Mouse (Mus musculus) retina, adult 2 months (tissue): Measurements from ENCODE around the gene Ablim2.

Experiments used
- DNase-seq: peaks from one replicate; pipeline ENCODE4 v3.0.0-alpha.2; 2012; ENCODE audit warnings: low read depth, low spot score

Ablim2 gene

DNA sequence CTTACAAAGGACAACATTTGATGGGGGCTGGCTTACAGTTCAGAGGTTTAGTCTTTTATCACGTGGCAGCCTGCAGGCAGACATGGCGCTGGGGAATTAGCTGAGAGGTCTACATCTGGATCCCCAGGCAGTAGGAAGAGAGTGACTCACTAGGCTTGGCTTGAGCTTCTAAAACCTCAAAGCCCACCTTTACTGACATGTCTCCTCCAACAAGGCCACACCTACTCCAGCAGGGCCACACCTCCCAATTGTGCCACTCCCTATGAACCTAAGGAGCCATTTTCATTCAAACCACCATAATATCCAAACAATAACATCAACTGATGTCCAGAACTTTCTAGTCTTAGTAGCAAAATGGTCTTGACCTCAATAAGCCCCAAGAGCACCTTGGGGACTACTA, 12.6 kb downstream of the Ablim2 start:
- DNase-seq: no peak

DNA sequence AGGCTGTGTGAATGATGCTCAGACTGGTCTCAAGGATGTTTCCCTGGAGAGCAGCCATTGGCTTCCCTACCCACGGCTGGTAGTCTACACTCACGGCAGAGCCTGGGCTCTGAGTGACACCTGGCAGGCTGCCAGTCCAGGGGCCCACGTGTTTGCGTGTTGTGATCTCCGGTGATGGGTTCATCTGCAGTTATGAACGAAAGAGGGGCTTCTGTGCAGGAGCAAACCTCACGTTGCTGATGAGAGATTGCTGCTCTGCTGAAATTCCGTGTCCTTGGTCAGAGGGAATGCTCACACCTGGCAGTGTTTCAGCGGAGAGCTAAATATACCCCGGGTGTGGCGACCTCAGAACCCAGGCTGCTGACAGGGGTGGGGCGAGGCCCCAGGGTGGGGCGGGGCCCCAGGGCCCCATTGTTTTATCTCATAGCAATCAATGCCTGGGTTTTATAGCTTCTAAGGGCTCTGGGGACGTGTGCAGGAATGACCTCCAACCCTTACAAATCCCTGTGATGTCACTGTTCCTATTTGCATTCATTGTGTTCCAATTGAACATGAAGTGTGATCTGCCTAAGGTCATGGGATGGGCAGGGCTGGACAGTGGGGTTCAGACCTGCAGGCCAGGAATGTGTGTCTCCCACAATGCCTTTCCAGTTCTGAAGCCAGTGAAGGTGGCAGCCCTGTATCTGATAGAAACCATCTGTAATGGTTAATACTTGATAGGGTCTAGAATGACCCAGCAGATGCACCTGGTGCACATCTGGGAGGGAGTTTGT, 13.4 kb downstream of the Ablim2 start:
- no peak for DNase-seq

DNA sequence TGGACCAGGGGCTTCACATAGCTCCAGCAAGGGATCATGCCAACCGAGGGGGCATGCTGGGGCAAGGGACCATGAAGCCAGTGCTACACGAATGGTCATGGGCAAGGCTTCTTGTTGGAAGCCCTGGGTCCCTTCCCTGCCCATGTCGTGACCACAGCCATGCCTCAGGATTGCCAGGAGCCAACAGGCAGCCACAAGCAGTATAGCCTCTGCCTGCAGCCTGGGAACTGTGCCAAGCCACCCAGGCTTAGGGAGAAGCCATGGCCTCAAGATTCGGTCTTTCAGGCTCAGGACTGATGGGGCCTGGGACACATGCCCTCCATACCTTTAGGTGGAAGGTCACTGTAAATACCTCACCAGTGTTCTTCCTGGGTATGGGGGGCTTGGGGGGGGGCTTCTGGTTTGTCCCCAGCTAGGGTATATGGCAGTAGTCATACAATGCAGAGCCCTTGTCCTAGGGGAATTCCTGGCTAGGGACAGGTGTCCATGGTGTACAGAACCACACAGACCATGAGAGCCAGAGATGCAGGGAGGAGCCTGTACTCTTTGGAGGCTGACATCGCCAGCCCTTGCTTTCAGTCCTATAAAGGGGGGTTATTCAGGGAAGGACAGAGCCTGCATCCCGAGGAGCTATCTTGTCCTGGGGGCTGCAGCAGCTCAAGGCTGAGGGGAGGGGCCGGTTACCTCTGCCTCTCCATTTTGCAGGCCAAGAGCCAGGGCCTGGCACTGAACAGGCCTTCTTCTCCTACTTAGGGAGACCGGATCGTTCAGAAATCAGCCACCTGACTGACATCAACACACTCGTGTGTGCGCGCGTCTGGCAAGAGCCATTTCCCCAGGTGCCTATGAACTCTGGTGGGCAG, 15.8 kb downstream of the Ablim2 start:
- DNase-seq: no peak

DNA sequence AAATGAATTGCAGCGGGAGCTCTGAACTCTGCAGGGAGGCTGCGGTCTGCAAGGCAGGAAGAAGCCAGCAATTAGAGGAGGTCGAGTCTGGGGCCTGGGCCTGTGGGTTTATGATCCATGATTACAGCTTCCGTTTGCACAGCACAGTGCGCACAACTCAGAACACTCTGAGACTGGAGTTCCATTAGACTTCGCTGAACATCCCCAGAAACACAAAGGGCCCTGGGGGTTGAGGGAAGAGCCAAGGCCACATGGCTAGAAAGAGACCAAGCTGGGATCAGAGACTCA, 16.4 kb downstream of the Ablim2 start:
- DNase-seq: no peak

DNA sequence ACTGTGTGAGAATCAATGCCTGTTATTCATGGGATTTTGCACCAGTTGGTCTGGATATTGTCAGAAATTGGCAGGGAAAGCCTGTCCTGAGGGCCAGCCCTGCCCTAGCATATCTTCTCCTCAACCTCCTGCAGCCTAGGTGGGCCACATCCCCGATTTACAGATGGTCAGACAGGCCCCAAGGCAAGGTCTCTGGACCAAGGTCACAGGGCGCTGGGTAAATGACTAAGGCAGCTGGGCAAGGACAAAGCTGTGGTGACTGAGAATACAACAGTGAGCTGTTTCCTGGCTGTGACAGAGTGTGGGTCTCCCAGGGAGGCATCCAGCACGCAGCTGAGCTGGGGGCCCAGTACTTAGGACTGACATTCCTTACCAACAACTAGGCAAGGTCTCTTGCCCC, 23.4 kb downstream of the Ablim2 start:
- no peak for DNase-seq

DNA sequence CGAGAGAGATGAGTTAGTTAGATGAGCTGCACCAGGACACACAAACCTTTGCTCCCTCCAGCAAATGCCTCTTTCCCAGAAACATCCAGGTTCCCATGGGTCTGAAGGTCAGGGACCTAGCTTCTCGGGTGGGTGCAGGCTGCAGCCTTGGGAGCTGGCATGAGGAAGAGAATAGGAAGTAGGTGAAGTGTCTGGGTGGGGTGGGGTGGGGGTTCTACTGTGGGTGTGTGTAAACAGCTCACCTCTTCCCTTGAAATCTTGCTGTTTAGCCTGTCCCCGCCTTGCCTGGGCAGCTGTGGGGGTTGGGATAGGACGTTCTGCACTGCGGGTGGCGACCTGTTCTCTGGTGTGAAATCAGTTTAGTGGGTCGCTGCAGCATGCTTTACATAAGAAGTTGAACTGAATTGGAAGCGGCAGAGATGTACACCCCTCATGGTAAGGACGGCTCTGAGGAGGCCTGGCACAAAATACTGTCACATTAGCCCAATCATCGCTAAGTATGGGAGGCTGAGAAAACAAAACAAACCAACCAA, 25.0 kb downstream of the Ablim2 start:
- DNase-seq: no peak

DNA sequence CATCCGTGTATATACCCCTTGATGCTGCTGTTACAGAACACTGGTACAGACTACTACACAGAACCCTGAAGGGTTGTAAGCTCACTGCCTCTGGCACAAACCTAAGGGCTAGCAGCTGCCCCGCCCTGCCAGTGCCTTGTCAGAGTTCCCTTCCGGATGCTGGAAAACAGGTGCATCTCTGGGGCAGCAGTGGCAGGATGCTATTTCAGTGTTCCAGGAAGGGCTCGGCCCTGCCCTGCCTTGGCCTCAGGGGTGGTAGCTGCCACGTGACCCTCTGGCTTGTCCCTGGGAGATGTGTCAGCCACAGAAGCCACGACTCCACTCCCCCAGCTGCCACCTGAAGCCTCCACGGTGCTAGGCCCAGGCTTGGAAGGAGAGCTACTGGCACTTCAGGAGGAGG, 28.2 kb downstream of the Ablim2 start:
- no peak for DNase-seq

DNA sequence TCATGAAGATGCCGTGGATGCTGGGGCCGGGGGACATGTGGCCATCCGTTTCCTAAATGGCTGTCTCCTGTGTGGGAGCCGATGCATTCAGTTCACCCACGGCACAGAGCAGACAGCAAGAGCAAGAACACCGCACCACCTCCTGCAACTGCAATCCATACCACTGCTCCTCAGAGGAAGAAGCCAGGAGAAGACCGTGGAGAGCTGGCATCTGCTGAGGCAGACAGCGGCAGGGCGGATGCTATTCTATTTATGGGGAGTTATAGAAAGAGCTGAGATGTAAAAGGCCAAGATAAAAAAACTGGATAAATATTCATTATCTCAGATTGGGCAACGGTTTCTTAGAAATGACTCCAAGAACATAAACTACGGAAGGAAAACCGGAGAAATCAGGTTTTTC, 30.2 kb downstream of the Ablim2 start:
- DNase-seq: no peak

DNA sequence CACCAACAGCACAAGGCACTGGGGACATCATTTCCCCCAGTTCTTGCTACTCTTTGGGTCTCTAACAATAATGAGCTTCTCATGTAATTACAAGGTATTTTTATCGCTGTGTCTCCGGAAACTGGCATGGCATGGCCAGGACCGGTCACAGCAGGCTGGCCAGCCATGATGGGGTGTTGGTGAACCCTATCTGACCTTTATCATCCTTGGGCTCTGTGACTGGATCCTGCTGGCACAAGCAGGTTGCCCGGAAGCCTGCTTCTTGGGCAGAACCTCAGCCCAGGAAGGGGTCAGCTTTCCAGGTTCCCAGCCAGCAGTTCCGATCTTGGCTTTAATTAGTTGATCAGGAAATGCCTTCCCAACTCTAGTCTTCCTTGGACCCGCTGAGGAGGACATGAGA, 31.0 kb downstream of the Ablim2 start:
- no peak for DNase-seq

DNA sequence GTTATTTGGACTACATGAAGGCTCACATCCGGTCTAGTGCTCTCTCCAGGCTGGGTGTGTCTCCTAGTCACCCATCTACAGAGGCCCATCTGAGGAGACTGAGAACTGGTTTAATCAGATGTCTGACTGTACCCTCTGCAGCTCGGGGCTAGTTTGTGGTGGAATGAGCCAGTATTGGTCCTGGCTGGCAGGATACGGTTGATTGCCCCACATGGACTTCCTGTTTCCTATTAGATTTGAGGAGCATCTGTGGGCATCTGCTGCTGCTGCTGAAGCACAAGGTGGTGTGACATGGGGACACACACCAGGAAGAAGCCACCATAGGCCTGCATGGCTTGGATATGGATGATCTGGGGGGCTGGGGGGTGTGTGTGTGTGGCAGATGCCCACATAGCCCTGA, 32.0 kb downstream of the Ablim2 start:
- DNase-seq: no peak

DNA sequence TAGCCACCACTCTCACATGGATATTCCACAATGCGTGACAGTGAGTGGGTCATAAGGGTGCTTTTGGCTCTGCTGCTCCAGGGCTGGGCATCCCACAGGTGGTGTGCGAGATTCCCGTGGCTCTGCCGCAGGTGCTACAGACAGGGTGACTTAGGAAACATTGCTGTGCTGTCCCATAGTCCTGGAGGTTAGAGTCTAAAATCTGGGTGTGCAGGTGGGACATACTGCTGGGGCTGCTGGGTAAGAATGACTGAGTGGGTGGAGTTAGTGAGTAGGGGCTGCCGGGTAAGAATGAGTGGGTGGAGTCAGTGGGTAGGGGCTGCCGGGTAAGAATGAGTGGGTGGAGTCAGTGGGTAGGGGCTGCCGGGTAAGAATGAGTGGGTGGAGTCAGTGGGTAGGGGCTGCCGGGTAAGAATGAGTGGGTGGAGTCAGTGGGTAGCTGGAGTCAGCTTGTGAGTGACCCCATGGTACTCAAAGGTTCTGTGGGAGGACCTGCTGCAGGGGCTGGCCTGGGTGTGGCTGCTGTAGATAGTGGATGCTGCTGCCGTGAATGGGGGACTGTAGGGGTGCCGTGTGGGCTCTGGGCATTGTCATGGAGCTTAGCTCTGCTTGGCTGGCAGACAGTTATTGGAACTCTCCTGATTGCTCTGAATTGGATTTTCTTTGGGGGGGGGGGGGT, 32.8 kb downstream of the Ablim2 start:
- DNase-seq: no peak

DNA sequence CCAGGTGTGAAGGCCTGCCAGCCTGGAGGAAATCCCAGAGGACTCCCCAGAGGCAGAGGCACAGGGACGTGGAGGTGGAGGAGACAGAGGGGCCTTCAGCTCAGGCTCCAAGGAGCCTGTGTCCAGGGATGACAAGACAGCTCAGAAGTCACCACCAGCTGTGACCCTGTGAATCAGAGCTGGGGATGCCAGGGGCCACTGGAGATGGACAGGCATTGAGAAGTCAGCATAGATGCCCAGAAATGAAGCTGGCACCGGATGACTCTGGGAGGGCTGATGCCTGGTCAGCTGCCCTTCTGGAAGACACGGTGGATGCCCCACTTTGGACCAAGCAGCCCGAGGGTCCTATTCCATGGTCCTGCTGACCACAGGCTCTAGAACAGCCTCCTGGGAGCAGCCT, 36.3 kb downstream of the Ablim2 start:
- DNase-seq: no peak

DNA sequence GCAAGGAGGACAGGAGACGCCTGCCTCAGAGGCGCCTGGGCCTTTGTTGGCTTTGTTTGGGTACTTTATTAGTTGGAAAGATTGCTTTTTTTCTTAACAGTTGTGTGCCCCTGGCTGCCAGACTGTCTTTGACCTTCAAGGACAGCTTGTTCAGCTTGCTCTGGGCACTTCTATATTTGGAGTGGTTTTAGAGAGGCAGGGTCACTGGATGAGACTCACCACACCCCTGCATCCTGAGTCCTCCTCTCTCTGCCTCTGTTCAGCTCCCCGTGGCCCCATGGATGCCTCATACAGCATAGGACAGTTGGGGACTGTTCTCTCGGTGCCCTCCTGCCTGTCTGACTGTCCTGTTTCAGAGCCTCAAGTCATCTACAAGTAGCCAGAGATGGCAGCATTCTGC, 37.3 kb downstream of the Ablim2 start:
- no peak for DNase-seq

DNA sequence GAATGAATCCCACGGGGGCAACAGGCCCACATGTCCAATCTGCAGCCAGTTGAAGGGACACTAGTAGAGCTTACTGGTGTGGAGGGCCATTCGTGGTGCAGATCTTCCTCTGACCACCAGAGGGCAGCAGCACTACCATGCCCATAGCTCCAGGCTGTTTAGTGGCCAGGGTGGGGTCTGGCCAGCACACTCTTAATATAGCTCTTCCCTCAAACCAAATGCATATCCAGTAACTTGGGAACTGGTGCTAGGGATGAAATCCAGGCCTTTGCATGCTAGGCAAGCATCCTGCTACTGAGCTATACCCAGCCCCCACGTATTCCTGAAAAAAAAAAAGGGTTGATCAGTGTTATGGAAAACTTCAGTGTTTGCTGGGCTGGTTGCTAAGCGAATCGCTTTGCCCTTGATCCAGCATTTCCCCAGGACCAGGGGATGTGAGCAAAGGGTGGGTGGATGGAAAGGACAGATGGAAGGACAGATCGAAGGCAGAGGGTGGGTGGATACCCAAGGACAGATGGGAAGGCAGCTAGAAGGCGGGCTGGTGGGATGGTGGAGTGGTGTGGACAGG, 37.9 kb downstream of the Ablim2 start:
- peak; percentile 38 for DNase-seq

DNA sequence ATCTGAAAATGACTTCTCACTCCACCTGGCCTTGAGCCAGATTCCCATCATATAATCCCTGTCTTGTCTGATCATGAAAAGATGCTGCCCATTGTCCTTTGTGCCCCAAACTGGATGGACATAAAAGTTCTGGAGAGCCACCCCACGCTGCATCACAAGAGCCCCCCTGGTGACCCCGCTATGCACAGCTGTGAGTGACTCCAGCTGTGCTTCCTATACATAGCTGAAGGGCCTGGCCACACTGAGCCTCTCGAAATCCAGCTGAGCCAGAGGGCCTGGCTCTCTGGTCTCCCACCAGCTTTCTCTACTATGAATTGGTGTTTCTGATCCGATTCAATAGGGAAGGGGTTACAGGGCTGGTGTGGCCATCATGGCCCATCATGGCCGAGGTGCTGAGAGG, 38.5 kb downstream of the Ablim2 start:
- DNase-seq: no peak

DNA sequence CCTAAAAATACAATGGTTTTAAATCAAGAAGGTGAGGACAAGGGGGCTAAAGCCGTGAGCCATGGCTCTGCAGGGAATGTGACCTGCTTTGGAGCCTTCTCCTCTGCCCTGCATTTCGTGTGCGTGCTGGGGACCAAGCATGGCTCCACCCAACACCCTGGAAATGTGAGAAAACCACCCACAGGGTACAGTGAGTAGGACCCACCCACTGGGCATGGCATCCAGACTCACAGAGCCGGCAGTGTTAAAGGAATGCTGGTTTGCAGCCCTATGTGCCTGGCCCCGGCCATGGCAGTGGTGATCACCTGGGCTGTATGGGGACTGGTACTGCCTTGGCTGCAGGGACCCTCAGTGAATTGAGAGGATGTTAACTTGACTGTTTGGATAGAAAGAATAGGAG, 41.4 kb downstream of the Ablim2 start:
- no peak for DNase-seq

DNA sequence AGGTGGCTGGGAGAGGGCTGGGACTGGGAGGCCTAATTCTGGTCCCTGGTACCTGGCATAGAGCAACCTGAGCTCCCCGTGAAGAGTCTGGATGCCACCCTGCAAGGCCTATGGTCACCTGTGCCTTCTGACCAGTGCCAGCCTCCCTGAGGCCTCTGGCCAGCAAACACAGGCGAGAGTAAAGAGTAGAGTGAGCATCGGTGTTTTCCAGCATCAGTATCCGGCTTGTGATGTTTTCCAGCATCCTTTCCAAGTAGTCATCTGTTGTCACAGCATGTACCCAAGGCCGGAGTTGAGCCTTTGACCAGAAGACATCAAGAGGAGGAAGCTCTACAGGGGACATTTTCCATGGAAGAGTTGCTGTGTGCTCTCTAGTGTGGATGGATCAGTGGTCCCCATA, 45.7 kb downstream of the Ablim2 start:
- no peak for DNase-seq

DNA sequence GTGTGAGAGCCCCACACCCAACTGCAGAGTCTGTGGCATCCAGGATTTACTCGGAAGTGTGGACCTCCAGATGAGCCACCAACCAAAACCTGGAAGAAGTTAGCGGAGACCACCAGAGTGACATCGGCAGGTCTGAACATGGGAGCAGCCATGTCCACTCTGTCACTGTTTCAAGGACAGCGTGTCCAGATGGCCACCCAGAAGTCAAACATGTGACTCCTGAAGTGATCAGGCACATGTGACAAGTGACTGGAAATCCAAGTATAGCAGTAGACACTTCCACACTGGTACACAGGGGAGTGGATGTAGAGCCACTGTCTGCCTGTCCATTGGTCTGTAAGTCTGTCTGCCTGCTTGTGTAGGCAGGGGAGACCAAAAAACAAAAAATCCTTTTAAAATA, 47.0 kb downstream of the Ablim2 start:
- DNase-seq: no peak

DNA sequence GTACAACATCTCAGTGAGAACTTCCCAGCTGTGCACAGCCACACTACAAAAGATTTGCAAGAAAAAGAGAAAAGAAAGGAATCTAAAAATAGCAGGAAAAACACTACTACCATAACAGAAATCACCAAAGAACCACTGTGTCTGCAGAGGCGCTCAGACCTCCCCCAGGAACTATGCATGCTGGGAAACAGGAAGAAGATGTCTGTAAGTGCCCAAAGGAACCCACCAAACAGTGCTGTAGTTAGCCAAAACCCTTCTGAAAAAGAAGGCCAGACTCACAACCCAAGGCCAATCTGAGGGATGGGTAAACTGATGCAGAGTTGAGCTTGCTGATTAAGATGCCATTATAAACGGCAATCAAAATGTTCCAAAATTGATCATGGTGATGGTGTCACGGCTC, 47.5 kb downstream of the Ablim2 start:
- no peak for DNase-seq

DNA sequence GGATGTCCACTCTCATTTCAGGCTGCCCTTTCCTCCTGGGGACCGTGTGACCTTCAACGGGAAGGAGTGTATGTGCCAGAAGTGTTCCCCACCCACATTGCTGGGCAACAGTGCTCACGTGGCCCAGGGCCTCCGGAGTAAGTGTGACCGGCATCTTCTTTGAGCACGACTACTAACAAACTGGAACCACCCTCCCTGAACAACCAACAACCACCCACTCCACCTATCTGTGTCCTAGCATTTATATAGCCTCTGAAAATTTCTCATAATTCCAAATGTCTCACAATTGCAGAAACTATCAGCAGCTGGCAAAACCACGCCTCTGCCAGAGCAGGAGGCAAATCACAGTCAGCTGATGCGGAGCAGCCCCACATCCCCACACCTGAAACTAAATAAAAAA, 49.3 kb downstream of the Ablim2 start:
- no peak for DNase-seq

DNA sequence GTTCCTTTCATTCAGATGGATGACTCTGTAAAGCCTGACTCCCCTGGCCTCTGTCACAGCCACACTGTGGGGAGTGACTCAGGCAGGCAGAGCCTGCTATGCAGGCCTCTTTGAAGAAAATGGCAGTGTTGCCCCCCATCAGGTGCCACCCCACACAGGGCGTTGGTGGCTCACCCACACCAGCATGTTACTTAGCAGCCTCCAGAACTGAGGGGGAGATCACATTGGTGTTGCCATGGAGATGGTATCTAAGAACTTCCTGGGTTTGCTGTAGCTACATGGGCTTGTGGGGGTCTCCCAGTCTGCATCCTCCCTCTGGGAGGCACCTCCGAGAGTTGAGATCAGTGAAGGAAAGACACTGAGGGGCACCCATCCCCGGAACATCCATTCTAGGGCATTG, 52.8 kb downstream of the Ablim2 start:
- no peak for DNase-seq

DNA sequence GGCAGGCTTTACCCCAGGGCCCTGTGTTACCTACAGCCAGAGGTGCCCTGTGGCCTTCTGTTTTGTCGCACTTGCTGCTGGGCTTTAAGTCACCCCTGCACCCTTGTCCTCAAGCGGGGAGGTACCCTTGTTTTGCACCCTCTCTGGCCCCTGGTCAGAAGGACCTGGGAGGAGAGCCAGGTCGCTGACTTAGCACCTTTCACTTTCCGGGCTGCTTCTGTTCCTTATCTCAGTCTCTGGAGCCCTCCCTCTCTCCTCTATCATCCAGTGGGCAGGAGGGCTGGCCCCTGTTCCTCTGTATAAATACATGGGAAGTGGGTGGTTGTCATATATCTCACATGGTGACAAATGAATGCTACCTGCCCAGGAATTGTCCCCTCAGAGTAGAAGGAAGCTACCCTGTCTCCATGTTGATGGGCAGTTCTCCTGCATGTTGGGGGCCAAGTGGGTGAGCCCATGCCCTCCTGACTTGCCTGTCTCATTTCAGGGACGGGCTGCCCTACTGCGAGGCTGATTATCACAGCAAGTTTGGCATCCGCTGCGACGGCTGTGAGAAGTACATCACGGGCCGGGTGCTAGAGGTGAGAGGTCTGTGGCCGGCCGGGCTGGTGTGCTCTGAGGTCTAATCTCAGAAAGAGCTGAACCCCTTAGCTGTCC, 54.1 kb downstream of the Ablim2 start:
- DNase-seq: no peak
